Mouse (Mus musculus) left cerebral cortex, postnatal 25 days (tissue): ENCODE results near the gene Zbtb20. TPM values are rescaled to one million over a fixed set of nuclear protein-coding genes. Genes with fewer than 3 reads are reported as not detected.

Source experiments
- DNase-seq, 2 experiments: peaks; one replicate each; pipeline ENCODE4 v3.0.0; 2022; ENCODE audit warnings: low spot score in 2 of 2, mixed read lengths in 1 of 2
- intact Hi-C: fragments of 180-260 bp; cut with DNase I; formaldehyde crosslinking; loops from one replicate; pipeline ENCODE4 v1.15.1; 2025
- total RNA-seq, 2 experiments: library from RNA; stranded (reverse); gene quantifications; 2 replicates each; pipeline ENCODE4 v1.2.3; 2021

Gene Zbtb20
- total RNA-seq, 2 experiments from 2014 or later: 43.0 to 58.8 TPM

- DNase-seq: no peak
- intact Hi-C loops: no loop called here
Measured at GRCm38 (mm10) chr16:43379351-43380325, 504.0 kb downstream of the Zbtb20 start.

- no peak for DNase-seq
- intact Hi-C loops: no loop called here
Measured at GRCm38 (mm10) chr16:43381183-43381582, 505.5 kb downstream of the Zbtb20 start.

GRCm38 (mm10) chr16:43383149-43383740 is 507.6 kb downstream of the Zbtb20 start:
- no peak for DNase-seq
- intact Hi-C loops: no loop called here

GRCm38 (mm10) chr16:43384953-43385619 is 509.4 kb downstream of the Zbtb20 start:
- intact Hi-C loops: no loop called here
- DNase-seq: no peak

- intact Hi-C loops: no loop called here
- DNase-seq: no peak
Measured at GRCm38 (mm10) chr16:43385620-43386210, 510.0 kb downstream of the Zbtb20 start.

GRCm38 (mm10) chr16:43386426-43386825 is 510.7 kb downstream of the Zbtb20 start:
- intact Hi-C loops: no loop called here
- DNase-seq: no peak

- intact Hi-C loops: no loop called here
- peak in 1 of 2 experiments; percentile 62 for DNase-seq
Measured at GRCm38 (mm10) chr16:43388389-43388788, 512.7 kb downstream of the Zbtb20 start.

- no peak for DNase-seq
- intact Hi-C loops: no loop called here
Measured at GRCm38 (mm10) chr16:43390387-43390786, 514.7 kb downstream of the Zbtb20 start.

- intact Hi-C loops: no loop called here
- no peak for DNase-seq
Measured at GRCm38 (mm10) chr16:43393382-43393781, 517.7 kb downstream of the Zbtb20 start.

GRCm38 (mm10) chr16:43394013-43394568 is 518.4 kb downstream of the Zbtb20 start:
- intact Hi-C loops: no loop called here
- no peak for DNase-seq

GRCm38 (mm10) chr16:43394760-43395159 is 519.1 kb downstream of the Zbtb20 start:
- intact Hi-C loops: no loop called here
- DNase-seq: peak in 1 of 2 experiments; percentile 2

GRCm38 (mm10) chr16:43396849-43397628 is 521.4 kb downstream of the Zbtb20 start:
- no peak for DNase-seq
- intact Hi-C loops: no loop called here

GRCm38 (mm10) chr16:43397629-43398323 is 522.1 kb downstream of the Zbtb20 start:
- DNase-seq: no peak
- intact Hi-C loops: no loop called here

GRCm38 (mm10) chr16:43399428-43399827 is 523.7 kb downstream of the Zbtb20 start:
- no peak for DNase-seq
- intact Hi-C loops: no loop called here

GRCm38 (mm10) chr16:43400046-43400445 is 524.4 kb downstream of the Zbtb20 start:
- intact Hi-C loops: no loop called here

GRCm38 (mm10) chr16:43400949-43401348 is 525.3 kb downstream of the Zbtb20 start:
- intact Hi-C loops: no loop called here
- no peak for DNase-seq

More at GRCm38 (mm10) chr16:43400046-43400445, 524.4 kb downstream of the Zbtb20 start:
- DNase-seq: no peak

GRCm38 (mm10) chr16:43402888-43403287 is 527.2 kb downstream of the Zbtb20 start:
- intact Hi-C loops: no loop called here
- no peak for DNase-seq

GRCm38 (mm10) chr16:43405089-43405488 is 529.4 kb downstream of the Zbtb20 start:
- intact Hi-C loops: no loop called here

More at GRCm38 (mm10) chr16:43405089-43405488, 529.4 kb downstream of the Zbtb20 start:
- no peak for DNase-seq
